Mouse (Mus musculus) forebrain, embryonic 10.5 days (tissue): Measurements from ENCODE around the gene Stbd1. TPM values are rescaled to one million over a fixed set of nuclear protein-coding genes. Genes with fewer than 3 reads are reported as not detected.

ENCODE experiments used
- DNase-seq: peaks from one replicate; pipeline ENCODE4 v3.0.0-alpha.2; 2017; ENCODE audit warnings: low spot score; ENCODE audit errors: extremely low spot score
- H3K27ac ChIP-seq: fragments of 300-500 bp; sonication (generic); 2 replicates; pipeline ENCODE4 v1.5.1; 2016; ENCODE audit warnings: mild to moderate bottlenecking
- H3K27me3 ChIP-seq: fragments of 300-500 bp; sonication (generic); 2 replicates; pipeline ENCODE4 v1.6.1; 2016; ENCODE audit warnings: mild to moderate bottlenecking; ENCODE audit not compliant: poor library complexity, severe bottlenecking
- H3K36me3 ChIP-seq: fragments of 300-500 bp; sonication (generic); replicated peaks from 2 replicates; pipeline ENCODE4 v1.6.1; 2016; ENCODE audit warnings: mild to moderate bottlenecking, moderate library complexity
- H3K4me1 ChIP-seq: fragments of 300-500 bp; sonication (generic); 2 replicates; pipeline ENCODE4 v1.6.1; 2016
- H3K4me3 ChIP-seq: fragments of 300-500 bp; sonication (generic); 2 replicates; pipeline ENCODE4 v1.5.1; 2016; ENCODE audit warnings: mild to moderate bottlenecking, moderate library complexity
- H3K9me3 ChIP-seq: fragments of 300-500 bp; sonication (generic); 2 replicates; pipeline ENCODE4 v1.6.1; 2016; ENCODE audit warnings: mild to moderate bottlenecking, moderate library complexity
- WGBS: fragments of 180-500 bp; shearing (Covaris S2); methylation state at CpG from one replicate; pipeline ENCODE4 v1.1.7; 2016; 5-methylcytosine and 5-hydroxymethylcytosine counted together
- polyA plus RNA-seq: library from polyadenylated mRNA; unstranded; fragments of >200 nt; fragmentation: Nextera tagmentation; extraction: Ambion mirVana; gene quantifications from 2 replicates; pipeline ENCODE4 v1.2.1, GENCODE M21; 2016

The Stbd1 gene
- 7.0 and 7.1 TPM in 2 replicates for polyA plus RNA-seq

DNA sequence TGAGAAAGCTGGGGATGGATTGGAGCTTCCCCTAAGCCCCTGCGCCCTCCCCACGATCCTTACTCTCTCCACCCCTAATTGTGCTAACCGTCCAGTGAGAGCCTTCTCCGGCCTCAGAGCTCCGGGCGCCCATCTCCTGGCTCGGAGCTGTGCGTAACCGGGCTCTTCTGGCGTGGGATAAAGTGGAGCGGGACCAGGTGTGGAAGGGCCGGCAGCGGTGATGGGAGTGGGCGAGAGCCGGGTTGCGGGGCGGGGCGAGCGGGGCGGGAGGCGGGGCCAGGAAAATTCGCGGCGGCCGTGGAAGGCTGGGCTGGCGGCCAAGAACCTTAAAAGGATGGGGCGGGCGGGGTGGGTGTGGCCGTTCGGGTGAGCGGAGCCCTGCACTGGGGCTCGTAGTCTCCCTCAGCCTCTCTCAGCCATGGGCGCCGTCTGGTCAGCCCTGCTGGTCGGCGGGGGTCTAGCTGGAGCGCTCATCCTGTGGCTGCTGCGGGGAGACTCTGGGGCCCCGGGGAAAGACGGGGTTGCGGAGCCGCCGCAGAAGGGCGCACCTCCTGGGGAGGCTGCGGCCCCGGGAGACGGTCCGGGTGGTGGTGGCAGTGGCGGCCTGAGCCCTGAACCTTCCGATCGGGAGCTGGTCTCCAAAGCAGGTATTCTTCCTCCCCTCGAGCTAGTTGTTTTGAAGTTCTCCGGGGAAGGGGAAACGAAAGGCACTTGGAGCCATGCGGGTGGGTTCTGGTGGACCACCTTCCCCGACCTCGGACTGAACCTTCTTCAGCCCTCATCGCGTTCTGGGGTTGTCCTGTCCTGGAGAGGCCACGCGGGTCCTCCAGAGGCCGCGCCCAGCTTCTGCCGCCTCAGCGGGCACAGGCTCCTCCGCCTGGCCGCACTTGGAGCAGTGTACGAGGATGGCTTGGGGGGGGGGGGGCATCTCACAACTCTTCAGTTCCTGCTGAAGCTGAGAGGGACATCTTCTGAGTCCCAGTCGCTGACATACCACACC, at the start of gene Stbd1:
Gene Stbd1, plus strand, starts transcription at position 351 of the 1,000 bp plus-strand sequence.
- H3K4me3 ChIP-seq: peak within 1 kb of the TSS; percentile 66
- peak within 1 kb of the TSS; percentile 86 for H3K27ac ChIP-seq
- peak; percentile 81 for DNase-seq
- H3K9me3 ChIP-seq: no peaks in the 10 kb centered on the region
- under 1% methylated on average over 69 of the region's 69 CpGs for WGBS
- H3K4me1 ChIP-seq: peaks cover 17% of the 10 kb centered on the region
- H3K27me3 ChIP-seq: peaks cover 38% of the 10 kb centered on the region
- H3K36me3 ChIP-seq: no peaks in the 10 kb centered on the region

DNA sequence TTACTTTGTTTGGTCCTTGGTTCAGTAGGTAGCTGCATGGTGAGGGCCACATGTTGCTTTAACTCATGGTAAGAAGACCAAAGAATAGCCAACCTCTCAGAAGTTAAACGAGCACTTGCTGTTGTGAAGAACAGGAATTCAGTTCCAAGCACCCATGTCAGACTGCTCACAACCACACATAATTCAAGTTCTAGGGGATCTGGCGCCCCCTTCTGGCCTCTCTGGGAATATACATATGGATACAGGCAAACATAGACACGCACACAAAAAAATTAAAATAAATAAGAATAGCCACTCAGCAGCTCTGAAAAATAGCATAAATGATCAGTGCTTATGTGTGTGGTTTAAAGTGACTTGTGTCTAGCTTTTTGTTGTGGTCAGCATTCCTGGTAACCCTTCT, 48.9 kb upstream of the Stbd1 start:
- no peaks in the 10 kb centered on the region for H3K4me1 ChIP-seq
- H3K36me3 ChIP-seq: no peaks in the 10 kb centered on the region
- no peaks in the 10 kb centered on the region for H3K27me3 ChIP-seq
- H3K27ac ChIP-seq: no peak overlapping the region
- no peak for DNase-seq
- H3K4me3 ChIP-seq: no peak overlapping the region
- 69% methylated on average over 3 of the region's 3 CpGs for WGBS
- no peaks in the 10 kb centered on the region for H3K9me3 ChIP-seq

DNA sequence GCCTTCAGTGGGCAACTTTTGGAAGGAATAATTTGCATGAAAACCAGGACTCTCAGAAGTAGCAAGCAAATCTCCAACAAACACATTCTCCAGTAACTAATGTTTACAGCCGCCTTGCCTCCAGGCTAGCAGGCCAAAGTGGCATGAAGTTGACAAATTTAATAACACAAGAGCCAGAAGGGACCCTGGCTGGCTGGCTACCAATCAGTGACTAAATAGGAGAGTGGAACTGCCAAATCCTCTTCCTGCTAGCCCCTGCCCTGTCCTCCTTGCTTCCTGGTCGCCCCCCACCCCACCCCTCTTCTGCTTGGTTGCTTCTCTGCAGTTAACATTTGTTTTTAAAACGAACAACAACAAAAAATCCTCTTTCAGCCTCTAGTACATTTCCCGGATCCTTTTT, 48.4 kb upstream of the Stbd1 start:
- Histone ChIP-seq H3K4me3 (no peak overlapping the region), H3K9me3 (no peaks in the 10 kb centered on the region), H3K27ac (no peak overlapping the region), H3K4me1 (no peaks in the 10 kb centered on the region), H3K27me3 (no peaks in the 10 kb centered on the region), H3K36me3 (no peaks in the 10 kb centered on the region)
- 88% methylated on average over 4 of the region's 4 CpGs for WGBS
- no peak for DNase-seq

DNA sequence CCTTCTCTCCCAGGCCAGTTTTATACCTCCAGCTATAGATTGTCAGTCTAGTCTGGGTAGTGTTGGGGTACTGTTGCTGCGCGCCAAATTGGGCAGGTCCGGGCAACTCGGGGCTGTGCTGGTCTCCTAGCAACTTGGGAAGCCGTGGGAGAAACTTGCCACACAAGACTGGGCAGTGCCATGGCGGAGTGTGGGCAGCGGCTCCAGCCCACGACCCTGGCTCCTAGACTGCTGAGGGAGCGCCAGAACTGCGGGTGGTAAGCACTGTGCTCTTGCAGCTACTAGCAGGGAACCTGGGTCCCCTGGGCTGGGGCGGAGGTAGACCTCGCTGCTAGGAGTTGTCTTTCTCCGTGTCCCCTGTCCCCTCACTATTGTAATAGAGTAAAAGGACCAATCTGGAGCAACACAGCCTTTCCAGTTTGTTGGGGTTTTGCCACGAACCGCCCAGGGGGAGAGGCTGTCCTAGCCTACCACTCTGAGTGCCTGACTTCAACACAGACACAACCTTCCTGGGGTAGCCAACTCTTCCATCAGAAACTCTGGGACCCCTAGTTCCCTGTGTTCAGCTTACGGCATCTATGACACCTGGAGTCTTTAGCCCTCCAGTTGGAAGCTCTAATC, 47.8 kb upstream of the Stbd1 start, which contains the start of gene Fam47e:
Gene Fam47e, plus strand, starts transcription at position 179 of the 621 bp plus-strand sequence.
- Histone ChIP-seq H3K9me3 (no peaks in the 10 kb centered on the region), H3K4me3 (no peak within 1 kb of the TSS), H3K36me3 (no peaks in the 10 kb centered on the region), H3K27ac (no peak within 1 kb of the TSS), H3K27me3 (no peaks in the 10 kb centered on the region), H3K4me1 (no peaks in the 10 kb centered on the region)
- DNase-seq: no peak
- WGBS: 82% methylated on average over 16 of the region's 16 CpGs

DNA sequence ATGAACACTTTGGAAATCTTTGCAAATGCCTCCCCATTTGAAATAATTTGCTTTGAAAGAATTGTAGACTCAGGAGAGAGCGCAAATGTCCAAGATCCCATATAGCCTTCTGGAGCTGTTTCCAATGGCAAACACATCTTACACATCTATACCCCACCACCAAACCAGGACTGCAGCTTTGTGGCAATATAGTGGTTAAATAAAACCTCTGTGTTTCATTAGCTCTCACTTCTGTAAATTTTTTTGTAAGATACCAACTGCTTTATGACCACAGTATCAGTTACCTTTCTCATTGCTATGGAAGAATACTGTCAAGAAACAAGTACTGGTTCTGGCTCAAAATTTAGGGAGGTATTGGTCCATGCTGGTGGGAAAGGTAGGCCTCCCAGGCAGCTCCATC, 46.9 kb upstream of the Stbd1 start:
- Histone ChIP-seq H3K27me3 (no peaks in the 10 kb centered on the region), H3K36me3 (no peaks in the 10 kb centered on the region), H3K27ac (no peak overlapping the region), H3K9me3 (no peaks in the 10 kb centered on the region), H3K4me3 (no peak overlapping the region), H3K4me1 (no peaks in the 10 kb centered on the region)
- no peak for DNase-seq
- 90% methylated on average over 1 of the region's 1 CpGs for WGBS

DNA sequence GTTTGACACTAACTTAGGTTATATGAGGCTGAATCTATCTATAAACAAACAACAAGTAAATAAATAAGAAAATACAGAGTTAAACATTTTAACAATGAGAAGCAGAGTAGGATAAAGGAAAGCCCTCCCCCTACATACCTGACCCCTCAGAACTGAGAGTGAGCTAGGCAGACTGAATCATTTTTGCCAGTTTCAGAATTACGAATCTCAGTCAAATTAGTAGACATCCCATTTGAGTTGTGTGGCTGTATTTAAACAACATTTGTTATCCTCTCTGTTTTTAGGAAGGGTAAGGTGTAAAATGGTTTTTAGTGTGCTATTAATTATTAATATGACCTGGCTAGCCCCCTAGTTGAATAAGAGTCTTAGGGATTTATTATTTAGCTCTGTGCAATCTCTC, 45.3 kb upstream of the Stbd1 start:
- no peak for DNase-seq
- 77% methylated on average over 1 of the region's 1 CpGs for WGBS
- Histone ChIP-seq H3K4me3 (no peak overlapping the region), H3K36me3 (no peaks in the 10 kb centered on the region), H3K4me1 (no peaks in the 10 kb centered on the region), H3K27ac (no peak overlapping the region), H3K9me3 (no peaks in the 10 kb centered on the region), H3K27me3 (no peaks in the 10 kb centered on the region)

DNA sequence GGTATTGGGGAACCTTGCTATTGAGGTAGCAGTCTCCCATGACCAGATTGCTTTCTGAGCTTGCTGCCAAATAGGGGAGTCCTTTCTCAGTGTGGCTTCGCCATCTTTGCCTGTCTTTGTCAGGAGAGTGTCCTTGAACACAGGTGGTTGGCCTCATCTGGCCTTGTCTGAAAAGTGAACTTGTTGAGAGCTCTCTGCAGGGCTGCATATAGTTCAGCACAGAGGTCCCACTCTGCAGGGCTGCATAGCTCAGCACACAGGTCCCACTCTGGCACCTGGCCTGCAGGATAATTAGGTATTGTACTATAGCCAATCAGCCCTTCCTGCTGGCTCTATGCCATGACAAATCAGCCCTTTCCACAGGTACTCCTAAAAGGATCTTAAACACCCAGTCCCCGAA, 42.6 kb upstream of the Stbd1 start:
- Histone ChIP-seq H3K27ac (no peak overlapping the region), H3K4me3 (no peak overlapping the region), H3K4me1 (no peaks in the 10 kb centered on the region), H3K36me3 (no peaks in the 10 kb centered on the region), H3K27me3 (no peaks in the 10 kb centered on the region), H3K9me3 (no peaks in the 10 kb centered on the region)
- WGBS: 85% methylated on average over 2 of the region's 2 CpGs
- no peak for DNase-seq

DNA sequence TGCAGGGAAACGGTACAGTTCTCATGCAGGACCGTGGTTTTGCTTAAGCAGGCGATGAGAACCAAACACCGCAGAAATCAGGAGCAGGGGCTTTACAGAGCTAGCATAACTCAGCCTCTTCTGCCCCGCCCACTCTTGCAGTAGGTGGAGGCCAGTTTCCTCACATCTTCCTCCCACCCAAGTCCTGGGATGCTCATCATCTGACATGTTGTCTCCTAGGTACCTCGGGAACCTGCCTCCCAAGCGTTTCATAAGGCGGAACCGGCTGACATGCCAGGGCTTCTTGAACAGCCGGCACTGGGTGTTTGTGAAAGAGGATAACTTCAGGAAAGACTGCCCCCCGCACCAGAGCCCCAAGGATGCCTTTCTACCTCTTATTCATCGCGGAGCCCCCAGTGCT, 40.8 kb upstream of the Stbd1 start:
- H3K27ac ChIP-seq: no peak overlapping the region
- no peak overlapping the region for H3K4me3 ChIP-seq
- H3K4me1 ChIP-seq: no peaks in the 10 kb centered on the region
- 82% methylated on average over 13 of the region's 13 CpGs for WGBS
- no peaks in the 10 kb centered on the region for H3K9me3 ChIP-seq
- no peaks in the 10 kb centered on the region for H3K36me3 ChIP-seq
- no peaks in the 10 kb centered on the region for H3K27me3 ChIP-seq
- no peak for DNase-seq

DNA sequence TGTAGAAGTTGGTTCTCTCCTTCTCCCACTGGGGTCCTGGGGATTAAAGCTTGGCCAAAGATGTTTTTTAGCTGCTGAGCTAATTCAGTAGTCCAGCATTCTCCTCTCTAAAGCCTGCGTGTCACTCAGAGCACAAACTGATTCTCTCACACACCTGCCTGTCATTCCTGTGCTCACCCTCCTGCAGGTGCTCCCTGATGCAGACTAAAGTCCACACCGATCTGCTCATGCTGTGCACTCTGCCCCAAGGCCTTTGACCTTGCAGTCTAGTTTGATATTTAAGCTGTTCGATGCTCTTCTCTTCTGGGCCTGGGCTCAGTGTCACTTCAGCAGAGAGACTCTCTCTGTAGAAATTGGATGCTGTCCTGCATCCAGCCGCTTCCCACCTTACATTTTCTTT, 31.6 kb upstream of the Stbd1 start:
- Histone ChIP-seq H3K4me3 (no peak overlapping the region), H3K4me1 (no peaks in the 10 kb centered on the region), H3K27me3 (no peaks in the 10 kb centered on the region), H3K27ac (no peak overlapping the region), H3K9me3 (no peaks in the 10 kb centered on the region), H3K36me3 (no peaks in the 10 kb centered on the region)
- WGBS: 86% methylated on average over 4 of the region's 4 CpGs
- DNase-seq: no peak

DNA sequence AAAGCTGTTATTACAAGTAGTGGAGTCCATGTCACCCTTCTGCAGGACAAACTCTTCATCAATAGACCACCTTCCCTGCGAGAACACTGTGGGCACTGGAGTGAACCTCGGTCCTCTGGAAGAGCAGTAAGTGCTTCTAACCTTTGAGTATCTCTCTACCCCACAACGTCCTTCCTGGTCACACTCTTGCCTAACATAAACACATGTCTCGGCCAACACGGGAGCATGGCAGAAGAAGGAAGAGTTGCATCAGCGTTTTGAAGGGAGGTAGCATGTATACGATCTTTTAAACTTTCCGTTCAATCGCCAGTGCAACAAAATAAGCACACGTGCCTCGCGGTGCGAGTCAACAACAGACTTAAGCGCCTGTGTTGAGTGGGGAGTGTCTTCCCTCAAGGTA, 23.3 kb upstream of the Stbd1 start:
- WGBS: 92% methylated on average over 14 of the region's 14 CpGs
- Histone ChIP-seq H3K9me3 (no peaks in the 10 kb centered on the region), H3K27ac (no peak overlapping the region), H3K36me3 (no peaks in the 10 kb centered on the region), H3K4me3 (no peak overlapping the region), H3K27me3 (no peaks in the 10 kb centered on the region), H3K4me1 (no peaks in the 10 kb centered on the region)
- DNase-seq: no peak

DNA sequence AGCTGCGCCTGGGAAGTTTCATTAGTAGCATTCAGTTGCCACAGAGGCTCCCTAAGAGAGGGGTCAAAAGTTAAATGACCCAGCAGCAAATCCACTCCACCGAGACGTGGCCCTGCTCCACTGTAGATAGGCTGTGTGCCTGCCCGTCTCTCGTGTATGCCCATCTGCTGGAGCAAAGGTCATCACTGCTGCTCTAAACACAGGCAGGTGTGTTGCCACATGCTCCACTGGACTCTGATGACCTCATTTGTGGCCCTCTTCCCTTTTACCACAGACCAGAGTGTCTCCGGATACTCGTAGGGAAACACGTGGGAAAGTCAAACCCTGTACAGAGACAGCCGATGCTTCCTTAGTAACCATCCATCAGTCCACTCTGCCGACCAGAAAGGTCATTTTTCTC, 16.9 kb upstream of the Stbd1 start:
- no peak overlapping the region for H3K4me3 ChIP-seq
- H3K9me3 ChIP-seq: no peaks in the 10 kb centered on the region
- no peak overlapping the region for H3K27ac ChIP-seq
- no peaks in the 10 kb centered on the region for H3K27me3 ChIP-seq
- H3K4me1 ChIP-seq: no peaks in the 10 kb centered on the region
- 75% methylated on average over 10 of the region's 10 CpGs for WGBS
- no peak for DNase-seq
- H3K36me3 ChIP-seq: no peaks in the 10 kb centered on the region

DNA sequence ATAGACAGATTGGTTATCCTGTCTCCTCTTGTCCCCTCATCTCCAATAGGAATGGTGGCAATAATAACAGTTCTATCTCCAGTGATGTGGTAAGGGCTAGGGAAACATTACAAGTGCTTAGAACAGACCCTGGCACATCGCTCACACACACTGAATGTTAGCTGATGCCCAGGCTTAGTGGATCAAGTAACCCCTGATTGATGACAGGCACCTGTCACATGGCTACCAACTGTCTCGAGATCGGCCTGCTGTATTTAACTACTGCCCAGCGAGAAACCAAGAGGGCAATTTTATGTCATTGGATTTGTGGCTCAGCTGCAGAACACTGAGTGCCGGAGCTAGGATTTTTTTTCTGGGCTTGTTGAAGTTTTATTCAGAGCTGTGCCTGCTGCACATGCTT, 7.8 kb upstream of the Stbd1 start:
- 85% methylated on average over 5 of the region's 5 CpGs for WGBS
- no peak overlapping the region for H3K27ac ChIP-seq
- no peaks in the 10 kb centered on the region for H3K27me3 ChIP-seq
- no peak overlapping the region for H3K4me3 ChIP-seq
- no peaks in the 10 kb centered on the region for H3K9me3 ChIP-seq
- DNase-seq: no peak
- H3K4me1 ChIP-seq: no peaks in the 10 kb centered on the region
- H3K36me3 ChIP-seq: no peaks in the 10 kb centered on the region

DNA sequence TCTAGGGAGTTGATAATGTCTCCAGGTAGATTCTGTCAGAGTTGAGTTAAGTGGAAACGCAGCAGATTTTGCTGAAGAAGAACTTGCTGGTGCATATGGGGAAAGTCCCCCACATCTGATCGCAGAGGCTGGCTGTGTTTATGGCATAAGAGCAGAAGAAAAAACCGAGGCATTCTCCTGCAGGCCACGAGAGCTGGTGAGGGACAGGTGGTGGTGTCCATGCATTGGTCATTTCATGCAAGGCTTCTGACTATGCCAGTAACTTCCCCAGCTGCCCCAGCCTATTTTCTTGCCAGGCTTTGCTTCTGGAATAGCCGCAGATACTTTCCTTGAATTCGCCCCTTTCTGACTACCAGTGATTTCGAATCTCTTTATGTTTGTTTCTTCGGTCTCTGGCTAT, 6.0 kb upstream of the Stbd1 start:
- Histone ChIP-seq H3K9me3 (no peaks in the 10 kb centered on the region), H3K4me3 (no peak overlapping the region), H3K36me3 (no peaks in the 10 kb centered on the region), H3K27me3 (peaks cover 7% of the 10 kb centered on the region), H3K4me1 (no peaks in the 10 kb centered on the region), H3K27ac (no peak overlapping the region)
- DNase-seq: no peak
- WGBS: 90% methylated on average over 8 of the region's 8 CpGs
